Mouse (Mus musculus) myocyte (in vitro differentiated cells): ENCODE measurements around the gene Brpf1.

ENCODE experiments used
- CEBPB ChIP-seq: IDR thresholded peaks from 2 replicates; pipeline ENCODE4 v1.6.1; 2011; ENCODE audit warnings: mild to moderate bottlenecking, moderate library complexity; ENCODE audit not compliant: poor library complexity, insufficient read depth, severe bottlenecking
- E2F4 ChIP-seq: IDR thresholded peaks from one replicate; pipeline ENCODE4 v1.6.1; 2011; ENCODE audit warnings: mild to moderate bottlenecking, control low read depth, moderate library complexity; ENCODE audit not compliant: insufficient read depth
- MAX ChIP-seq: IDR thresholded peaks from one replicate; pipeline ENCODE4 v1.6.1; 2011; ENCODE audit warnings: low read depth, mild to moderate bottlenecking, control low read depth
- MYOD1 ChIP-seq, 3 experiments: IDR thresholded peaks; one replicate each; pipeline ENCODE4 v1.6.1; 2011; ENCODE audit warnings: control low read depth in 2 of 3, low read depth in 2 of 3, mild to moderate bottlenecking in 2 of 3, moderate library complexity in 1 of 3; ENCODE audit not compliant: insufficient read length in 2 of 3, control insufficient read depth in 1 of 3
- MYOG ChIP-seq, 3 experiments: IDR thresholded peaks; one replicate each; pipeline ENCODE4 v1.6.1; 2011; ENCODE audit warnings: control low read depth in 2 of 3, low read depth in 2 of 3, mild to moderate bottlenecking in 2 of 3; ENCODE audit not compliant: insufficient read length in 2 of 3, control insufficient read depth in 1 of 3, insufficient read depth in 1 of 3
- POLR2A ChIP-seq: IDR thresholded peaks from one replicate; pipeline ENCODE4 v1.6.1; 2011; ENCODE audit warnings: low read depth, mild to moderate bottlenecking, control low read depth, moderate library complexity; ENCODE audit not compliant: insufficient read length
- POLR2AphosphoS2 ChIP-seq: IDR thresholded peaks from one replicate; pipeline ENCODE4 v1.6.1; 2011; ENCODE audit warnings: low read depth, control low read depth; ENCODE audit not compliant: insufficient read length
- REST ChIP-seq: IDR thresholded peaks from one replicate; pipeline ENCODE4 v1.6.1; 2011; ENCODE audit warnings: mild to moderate bottlenecking, control low read depth, moderate library complexity; ENCODE audit not compliant: insufficient read depth, insufficient read length
- TCF12 ChIP-seq: IDR thresholded peaks from one replicate; pipeline ENCODE4 v1.6.1; 2011; ENCODE audit warnings: mild to moderate bottlenecking, control low read depth; ENCODE audit not compliant: poor library complexity, insufficient read depth, severe bottlenecking
- TCF3 ChIP-seq: IDR thresholded peaks from one replicate; pipeline ENCODE4 v1.6.1; 2011; ENCODE audit warnings: low read depth, control low read depth; ENCODE audit not compliant: insufficient read length
- USF1 ChIP-seq: IDR thresholded peaks from one replicate; pipeline ENCODE4 v1.6.1; 2011; ENCODE audit warnings: low read depth, mild to moderate bottlenecking, control low read depth, moderate library complexity

GRCm38 (mm10) chr6:113368577-113368976, 61.6 kb downstream of the Brpf1 start:
- no peak for TF ChIP-seq POLR2A
- TF ChIP-seq MYOG (IDR thresholded peaks at IDR 0.05; ENCODE audit: control insufficient read depth in 1 of 3, insufficient read depth in 1 of 3, insufficient read length in 2 of 3, low read depth in 2 of 3): no peak
- TF ChIP-seq MAX: no peak
- TF ChIP-seq E2F4: no peak
- TF ChIP-seq USF1: no peak
- no peak for TF ChIP-seq POLR2AphosphoS2
- TF ChIP-seq CEBPB: no peak
- TF ChIP-seq TCF12: no peak
- no peak for TF ChIP-seq TCF3
- TF ChIP-seq MYOD1 (IDR thresholded peaks at IDR 0.05; ENCODE audit: control insufficient read depth in 1 of 3, insufficient read length in 2 of 3, low read depth in 2 of 3): no peak
- no peak for TF ChIP-seq REST
